Mouse (Mus musculus): ENCODE results near the gene Pkd1. TPM values are rescaled to one million over a fixed set of nuclear protein-coding genes. Genes with fewer than 3 reads are reported as not detected.

Pkd1 gene
- polyA plus RNA-seq, 1 experiment from 2014 or later, result 37.9 TPM

DNA sequence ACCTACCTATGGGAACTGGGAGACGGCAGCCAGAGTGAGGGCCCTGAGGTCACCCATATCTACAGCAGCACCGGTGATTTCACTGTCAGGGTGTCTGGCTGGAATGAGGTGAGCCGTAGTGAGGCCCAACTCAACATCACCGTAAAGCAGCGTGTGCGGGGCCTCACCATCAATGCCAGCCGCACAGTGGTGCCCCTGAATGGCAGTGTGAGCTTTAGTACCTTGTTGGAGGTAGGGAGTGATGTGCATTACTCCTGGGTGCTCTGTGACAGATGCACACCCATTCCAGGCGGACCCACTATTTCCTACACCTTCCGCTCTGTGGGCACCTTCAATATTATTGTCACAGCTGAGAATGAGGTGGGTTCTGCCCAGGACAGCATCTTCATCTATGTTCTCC, 24.2 kb downstream of the Pkd1 start:
- Histone ChIP-seq H3K4me3 (no peak overlapping the region), H3K27me3 (no peaks in the 10 kb centered on the region), H3K9ac (no peak overlapping the region), H3K4me1 (no peaks in the 10 kb centered on the region), H3K9me3 (no peaks in the 10 kb centered on the region), H3K27ac (no peak overlapping the region), H3K4me2 (no peak overlapping the region), H3K36me3 (peaks cover 100% of the 10 kb centered on the region)
- ATAC-seq (ENCODE audit: insufficient number of reproducible peaks, low FRiP score, low TSS enrichment, low read depth), result no peak
- WGBS, result 92% methylated on average over 9 of the region's 9 CpGs

DNA sequence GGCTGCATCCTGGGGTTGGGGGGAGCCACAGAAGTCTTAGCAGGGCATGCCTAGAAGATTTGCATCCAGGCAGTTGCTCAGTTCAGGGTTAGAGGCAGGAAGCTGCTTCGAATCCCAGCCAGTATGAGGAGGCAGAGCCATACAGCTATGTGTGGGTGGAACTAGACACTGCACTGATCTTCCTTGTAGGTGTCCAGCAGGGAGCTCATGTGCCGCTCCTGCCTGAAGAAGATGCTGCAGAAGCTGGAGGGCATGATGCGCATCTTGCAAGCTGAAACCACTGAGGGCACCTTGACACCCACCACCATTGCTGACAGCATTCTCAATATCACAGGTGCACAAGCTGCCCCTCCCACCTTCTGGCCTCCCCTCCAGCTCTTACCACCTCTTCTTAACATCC, 29.9 kb downstream of the Pkd1 start:
- Histone ChIP-seq H3K9ac (no peak overlapping the region), H3K27me3 (no peaks in the 10 kb centered on the region), H3K4me2 (no peak overlapping the region), H3K4me3 (no peak overlapping the region), H3K36me3 (peaks cover 98% of the 10 kb centered on the region), H3K4me1 (no peaks in the 10 kb centered on the region), H3K9me3 (no peaks in the 10 kb centered on the region), H3K27ac (no peak overlapping the region)
- ATAC-seq (ENCODE audit: insufficient number of reproducible peaks, low FRiP score, low TSS enrichment, low read depth), result no peak
- WGBS, result 94% methylated on average over 3 of the region's 3 CpGs

DNA sequence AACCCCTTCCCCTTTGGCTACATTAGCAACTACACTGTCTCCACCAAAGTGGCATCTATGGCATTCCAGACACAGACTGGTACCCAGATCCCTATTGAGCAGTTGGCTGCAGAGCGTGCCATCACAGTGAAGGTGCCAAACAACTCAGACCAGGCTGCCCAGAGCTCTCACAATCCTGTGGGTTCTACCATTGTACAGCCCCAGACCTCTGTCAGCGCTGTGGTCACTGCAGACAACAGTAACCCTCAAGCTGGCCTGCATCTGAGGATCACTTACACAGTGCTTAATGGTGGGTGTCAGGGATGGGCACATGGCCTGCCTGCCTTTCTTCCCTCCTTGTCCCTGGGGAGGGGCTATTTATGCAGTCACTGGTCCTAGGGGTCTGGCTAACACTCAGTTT, 30.7 kb downstream of the Pkd1 start:
- Histone ChIP-seq H3K36me3 (peaks cover 95% of the 10 kb centered on the region), H3K27me3 (no peaks in the 10 kb centered on the region)
- WGBS, result 98% methylated on average over 2 of the region's 2 CpGs

DNA sequence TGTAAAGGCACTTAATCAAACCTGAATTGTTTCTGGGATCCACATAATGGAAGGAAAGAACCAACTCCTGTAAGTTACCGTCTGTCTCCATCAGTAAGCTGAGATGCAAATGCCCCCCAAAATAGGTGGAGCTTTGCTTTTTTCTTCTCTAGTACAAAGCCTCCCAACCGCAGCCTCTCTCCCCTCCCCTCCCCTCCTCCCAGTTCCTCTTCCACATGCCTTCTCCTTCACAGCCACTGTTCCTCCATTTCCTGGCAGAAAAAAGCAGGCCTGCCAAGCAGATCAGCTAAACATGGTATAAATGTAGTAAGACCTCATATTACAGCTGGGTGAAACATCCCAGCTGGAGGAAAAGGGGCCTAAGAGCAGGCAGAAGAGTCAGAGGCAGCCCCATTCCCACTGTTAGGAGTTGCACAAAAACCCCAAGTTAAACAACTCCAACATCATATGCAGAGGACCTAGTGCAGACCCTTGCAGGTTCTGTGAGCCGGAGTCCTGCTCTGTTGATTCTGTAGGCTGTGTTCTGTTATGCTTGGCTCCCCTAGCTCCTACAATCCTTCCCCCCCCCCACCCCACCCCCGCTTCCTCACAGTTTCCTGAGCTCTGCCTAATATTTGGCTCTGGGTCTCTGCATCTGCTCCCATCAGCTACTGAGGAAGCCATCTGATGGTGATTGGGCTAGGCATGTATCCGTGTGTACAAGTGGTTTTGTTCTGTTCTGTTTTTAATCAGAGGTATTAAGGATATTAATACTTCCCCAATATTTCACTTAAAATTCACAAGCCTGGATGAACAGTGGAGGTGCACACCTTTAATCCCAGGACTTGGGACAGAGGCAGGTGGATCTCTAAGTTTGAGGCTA, 34.2 kb downstream of the Pkd1 start:
- no peak overlapping the region for H3K4me3 ChIP-seq
- H3K27ac ChIP-seq, result no peak overlapping the region
- 56% methylated on average over 5 of the region's 5 CpGs for WGBS
- no peak overlapping the region for H3K4me2 ChIP-seq
- no peaks in the 10 kb centered on the region for H3K27me3 ChIP-seq
- no peak overlapping the region for H3K9ac ChIP-seq
- H3K9me3 ChIP-seq, result no peaks in the 10 kb centered on the region
- H3K4me1 ChIP-seq, result no peaks in the 10 kb centered on the region
- peaks cover 91% of the 10 kb centered on the region for H3K36me3 ChIP-seq
- ATAC-seq (ENCODE audit: insufficient number of reproducible peaks, low FRiP score, low TSS enrichment, low read depth), result no peak

More for the DNA sequence above, 30.7 kb downstream of the Pkd1 start:
- Histone ChIP-seq H3K4me3 (no peak overlapping the region), H3K4me2 (no peak overlapping the region), H3K9me3 (no peaks in the 10 kb centered on the region), H3K27ac (no peak overlapping the region), H3K9ac (no peak overlapping the region), H3K4me1 (no peaks in the 10 kb centered on the region)
- ATAC-seq (ENCODE audit: insufficient number of reproducible peaks, low FRiP score, low TSS enrichment, low read depth), result no peak

DNA sequence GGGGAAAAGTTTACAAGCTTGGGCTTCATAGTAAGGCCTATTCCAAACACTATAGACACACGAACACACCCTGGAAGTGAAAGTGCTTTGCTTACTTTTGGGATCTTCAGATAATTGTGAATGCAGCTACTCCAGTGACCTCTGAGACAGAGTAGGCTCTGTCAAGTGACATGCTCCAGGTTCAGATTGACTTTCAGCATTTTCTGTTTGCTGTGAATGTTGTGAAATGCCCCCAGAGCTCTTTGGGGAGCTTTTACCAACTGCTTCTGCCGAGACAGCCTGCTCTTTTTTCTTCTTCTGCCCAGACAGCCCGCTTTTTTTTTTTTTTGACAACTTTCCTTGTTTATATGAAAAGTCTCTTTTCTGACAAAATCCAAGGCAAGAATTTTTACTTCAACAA, 34.9 kb downstream of the Pkd1 start:
- no peak for ATAC-seq (ENCODE audit: insufficient number of reproducible peaks, low FRiP score, low TSS enrichment, low read depth)
- peaks cover 90% of the 10 kb centered on the region for H3K36me3 ChIP-seq
- H3K9ac ChIP-seq, result no peak overlapping the region
- H3K27ac ChIP-seq, result no peak overlapping the region
- H3K4me2 ChIP-seq, result no peak overlapping the region
- H3K27me3 ChIP-seq, result no peaks in the 10 kb centered on the region
- H3K9me3 ChIP-seq, result no peaks in the 10 kb centered on the region
- WGBS, result 64% methylated on average over 3 of the region's 3 CpGs
- no peaks in the 10 kb centered on the region for H3K4me1 ChIP-seq
- no peak overlapping the region for H3K4me3 ChIP-seq

DNA sequence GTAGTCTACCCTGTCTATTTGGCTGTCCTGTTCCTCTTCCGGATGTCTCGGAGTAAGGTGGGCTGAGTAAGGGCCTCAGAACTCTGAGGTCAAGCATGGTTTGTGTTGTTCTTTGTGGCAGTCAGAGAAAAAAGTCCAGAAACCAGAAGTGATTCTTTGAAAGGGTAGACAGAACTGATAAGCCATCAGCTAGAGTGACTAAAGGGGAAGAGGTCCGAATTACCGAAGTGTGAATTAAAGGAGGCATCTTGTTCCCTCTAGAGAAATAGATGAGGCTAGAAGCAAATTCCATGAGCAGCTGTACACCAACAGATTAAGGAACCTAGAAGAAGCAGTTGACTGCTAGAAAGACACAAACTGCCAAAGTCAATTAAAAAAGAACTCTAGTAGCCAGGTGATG, 36.9 kb downstream of the Pkd1 start:
- H3K4me1 ChIP-seq, result no peaks in the 10 kb centered on the region
- no peak overlapping the region for H3K4me3 ChIP-seq
- H3K27me3 ChIP-seq, result no peaks in the 10 kb centered on the region
- no peaks in the 10 kb centered on the region for H3K9me3 ChIP-seq
- no peak overlapping the region for H3K9ac ChIP-seq
- 93% methylated on average over 4 of the region's 4 CpGs for WGBS
- no peak overlapping the region for H3K4me2 ChIP-seq
- ATAC-seq (ENCODE audit: insufficient number of reproducible peaks, low FRiP score, low TSS enrichment, low read depth), result no peak
- peaks cover 87% of the 10 kb centered on the region for H3K36me3 ChIP-seq
- H3K27ac ChIP-seq, result no peak overlapping the region

DNA sequence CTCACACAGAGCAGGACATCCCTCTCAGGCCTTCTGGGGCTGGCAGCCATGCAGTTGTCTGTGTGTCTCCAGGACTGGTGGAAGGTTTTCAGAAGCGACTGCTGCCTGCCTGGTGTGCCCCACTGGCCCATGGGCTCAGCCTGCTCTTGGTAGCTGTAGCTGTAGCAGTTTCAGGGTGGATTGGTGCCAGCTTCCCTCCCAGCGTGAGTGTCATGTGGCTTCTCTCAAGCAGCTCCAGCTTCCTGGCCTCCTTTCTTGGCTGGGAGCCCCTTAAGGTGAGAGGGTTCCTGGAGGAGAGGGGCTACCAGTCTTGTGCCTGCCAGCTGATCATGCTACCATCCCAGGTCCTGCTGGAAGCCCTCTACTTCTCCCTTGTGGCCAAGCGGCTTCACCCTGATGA, 41.3 kb downstream of the Pkd1 start:
- no peak for ATAC-seq (ENCODE audit: insufficient number of reproducible peaks, low FRiP score, low TSS enrichment, low read depth)
- H3K4me1 ChIP-seq, result no peaks in the 10 kb centered on the region
- 76% methylated on average over 3 of the region's 3 CpGs for WGBS
- no peak overlapping the region for H3K27ac ChIP-seq
- no peak overlapping the region for H3K4me2 ChIP-seq
- H3K27me3 ChIP-seq, result no peaks in the 10 kb centered on the region
- no peak overlapping the region for H3K4me3 ChIP-seq
- no peak overlapping the region for H3K9ac ChIP-seq
- no peaks in the 10 kb centered on the region for H3K9me3 ChIP-seq
- H3K36me3 ChIP-seq, result peaks cover 91% of the 10 kb centered on the region

DNA sequence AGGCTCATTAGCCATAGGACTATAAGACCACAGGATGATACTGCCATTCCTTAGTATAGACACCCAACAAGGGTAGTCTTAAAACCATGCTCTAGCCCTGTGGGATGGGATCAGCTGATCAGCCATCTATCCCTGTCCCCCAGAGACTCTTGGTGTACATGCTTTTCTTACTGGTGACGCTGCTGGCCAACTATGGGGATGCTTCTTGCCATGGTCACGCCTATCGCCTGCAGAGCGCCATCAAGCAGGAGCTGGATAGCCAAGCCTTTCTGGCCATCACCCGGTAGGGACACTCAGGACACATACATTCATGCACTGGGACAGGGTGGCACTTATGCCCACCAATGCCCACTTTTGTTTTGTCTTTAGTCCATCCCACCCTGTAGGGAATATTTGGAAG, 42.1 kb downstream of the Pkd1 start:
- ATAC-seq (ENCODE audit: insufficient number of reproducible peaks, low FRiP score, low TSS enrichment, low read depth), result no peak
- peaks cover 91% of the 10 kb centered on the region for H3K36me3 ChIP-seq
- no peaks in the 10 kb centered on the region for H3K9me3 ChIP-seq
- no peak overlapping the region for H3K4me2 ChIP-seq
- no peak overlapping the region for H3K4me3 ChIP-seq
- no peak overlapping the region for H3K9ac ChIP-seq
- no peaks in the 10 kb centered on the region for H3K27me3 ChIP-seq
- H3K4me1 ChIP-seq, result no peaks in the 10 kb centered on the region
- no peak overlapping the region for H3K27ac ChIP-seq
- WGBS, result 96% methylated on average over 5 of the region's 5 CpGs

DNA sequence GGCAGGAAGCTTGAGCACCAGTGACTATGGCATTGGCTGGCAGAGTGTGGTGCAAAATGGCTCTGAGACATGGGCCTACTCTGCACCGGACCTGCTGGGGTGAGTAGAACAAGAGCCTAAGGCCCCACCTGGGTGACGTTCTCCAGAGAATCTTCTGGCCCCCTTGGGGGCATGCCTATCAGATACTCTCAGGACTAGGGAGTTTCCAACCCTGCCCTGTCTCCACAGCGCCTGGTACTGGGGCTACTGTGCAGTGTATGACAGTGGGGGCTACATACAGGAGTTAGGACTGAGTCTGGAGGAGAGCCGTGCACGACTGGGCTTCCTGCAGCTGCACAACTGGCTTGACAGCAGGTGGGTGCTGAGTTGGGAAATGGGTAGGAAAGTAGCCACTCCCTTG, 43.6 kb downstream of the Pkd1 start:
- Histone ChIP-seq H3K27ac (no peak overlapping the region), H3K4me3 (no peak overlapping the region), H3K4me2 (no peak overlapping the region), H3K9me3 (no peaks in the 10 kb centered on the region), H3K9ac (no peak overlapping the region), H3K4me1 (no peaks in the 10 kb centered on the region), H3K27me3 (no peaks in the 10 kb centered on the region), H3K36me3 (peaks cover 93% of the 10 kb centered on the region)
- no peak for ATAC-seq (ENCODE audit: insufficient number of reproducible peaks, low FRiP score, low TSS enrichment, low read depth)
- WGBS, result 89% methylated on average over 5 of the region's 5 CpGs

DNA sequence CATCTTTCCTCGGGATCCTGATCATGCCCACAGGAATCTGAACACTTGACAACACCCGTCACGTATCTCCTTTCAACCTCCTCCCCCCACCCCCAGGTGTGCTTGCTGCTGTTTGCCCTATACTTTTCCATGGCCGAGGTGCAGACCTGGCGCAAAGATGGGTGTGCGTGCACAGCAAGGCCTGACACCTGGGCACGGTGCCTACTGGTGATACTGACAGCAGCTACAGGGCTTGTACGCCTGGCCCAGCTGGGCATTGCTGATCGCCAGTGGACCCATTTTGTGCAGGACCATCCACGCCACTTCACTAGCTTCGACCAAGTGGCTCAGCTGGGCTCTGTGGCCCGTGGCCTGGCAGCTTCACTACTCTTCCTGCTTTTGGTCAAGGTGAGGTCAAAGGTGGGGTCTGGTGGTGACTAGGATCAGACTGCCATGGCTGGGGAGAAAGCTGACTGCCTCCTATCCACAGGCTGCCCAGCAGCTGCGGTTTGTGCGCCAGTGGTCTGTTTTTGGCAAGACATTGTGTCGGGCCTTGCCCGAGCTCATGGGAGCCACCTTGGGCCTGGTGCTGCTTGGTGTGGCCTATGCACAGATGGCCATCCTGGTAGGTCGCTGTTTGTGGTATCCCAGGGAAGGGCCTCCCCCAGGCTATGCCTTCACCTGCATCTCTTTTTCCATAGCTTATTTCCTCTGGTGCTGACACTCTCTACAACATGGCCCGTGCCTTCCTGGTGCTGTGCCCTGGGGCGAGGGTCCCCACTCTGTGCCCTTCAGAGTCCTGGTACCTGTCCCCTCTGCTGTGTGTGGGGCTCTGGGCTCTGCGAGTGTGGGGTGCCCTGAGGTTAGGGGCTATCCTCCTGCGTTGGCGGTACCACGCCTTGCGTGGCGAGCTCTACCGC, 44.6 kb downstream of the Pkd1 start:
- H3K4me2 ChIP-seq, result no peak overlapping the region
- H3K9ac ChIP-seq, result no peak overlapping the region
- peaks cover 97% of the 10 kb centered on the region for H3K36me3 ChIP-seq
- H3K27ac ChIP-seq, result no peak overlapping the region
- H3K9me3 ChIP-seq, result no peaks in the 10 kb centered on the region
- ATAC-seq (ENCODE audit: insufficient number of reproducible peaks, low FRiP score, low TSS enrichment, low read depth), result no peak
- H3K4me1 ChIP-seq, result no peaks in the 10 kb centered on the region
- no peak overlapping the region for H3K4me3 ChIP-seq
- no peaks in the 10 kb centered on the region for H3K27me3 ChIP-seq
- WGBS, result 91% methylated on average over 26 of the region's 26 CpGs

DNA sequence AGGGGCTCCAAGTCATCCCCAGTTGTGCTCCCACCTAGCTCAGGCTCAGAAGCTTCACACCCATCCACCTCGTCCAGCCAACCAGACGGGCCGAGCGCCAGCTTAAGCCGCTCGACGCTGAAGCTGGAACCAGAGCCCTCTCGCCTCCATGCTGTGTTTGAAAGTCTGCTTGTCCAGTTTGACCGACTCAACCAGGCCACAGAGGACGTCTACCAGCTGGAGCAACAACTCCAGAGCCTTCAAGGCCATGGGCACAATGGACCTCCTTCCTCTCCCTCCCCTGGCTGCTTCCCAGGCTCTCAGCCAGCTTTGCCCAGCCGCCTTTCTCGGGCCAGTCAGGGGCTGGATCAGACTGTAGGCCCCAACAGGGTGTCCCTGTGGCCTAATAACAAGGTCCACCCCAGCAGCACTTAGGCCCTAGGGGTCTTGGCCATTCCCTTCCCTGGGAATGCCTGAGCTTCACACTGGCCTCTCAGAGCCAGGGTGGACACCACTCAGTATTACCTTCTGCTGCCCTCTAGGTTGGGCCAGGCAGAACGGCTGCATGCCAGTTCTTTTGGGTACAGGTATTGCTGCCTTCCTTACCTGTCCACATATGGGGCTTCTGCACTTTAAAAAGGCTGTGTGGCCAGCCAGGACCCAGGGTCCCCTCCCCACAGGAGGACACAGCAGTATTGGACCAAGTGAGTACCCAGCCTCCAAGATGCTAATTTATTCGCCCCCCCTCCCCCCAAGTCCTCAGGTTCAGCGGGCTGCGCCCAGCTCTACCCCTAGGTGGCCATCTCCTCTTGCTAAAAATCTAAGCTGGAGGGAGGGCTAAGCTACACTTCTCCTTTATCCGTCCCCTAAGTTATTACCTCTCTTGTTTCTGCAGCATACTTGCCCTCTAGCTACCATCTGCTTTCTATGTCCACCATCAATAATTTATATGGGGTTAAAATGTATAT, 45.8 kb downstream of the Pkd1 start:
- 72% methylated on average over 17 of the region's 17 CpGs for WGBS
- Histone ChIP-seq H3K4me2 (no peak overlapping the region), H3K27ac (no peak overlapping the region), H3K9ac (no peak overlapping the region), H3K4me1 (no peaks in the 10 kb centered on the region), H3K4me3 (no peak overlapping the region), H3K9me3 (no peaks in the 10 kb centered on the region), H3K27me3 (no peaks in the 10 kb centered on the region), H3K36me3 (peaks cover 99% of the 10 kb centered on the region)
- ATAC-seq (ENCODE audit: insufficient number of reproducible peaks, low FRiP score, low TSS enrichment, low read depth), result no peak

Data from limb, embryonic 15.5 days (tissue).